Mouse (Mus musculus): ENCODE results near the gene Pfdn5.

Gene Pfdn5

GRCm38 (mm10) chr15:102370727-102371126 is 44.8 kb downstream of the Pfdn5 start:
- peak; percentile 34 for DNase-seq (ENCODE audit: extremely low spot score, low spot score)

- peak; percentile 81 for DNase-seq (ENCODE audit: extremely low spot score, low spot score)
These were observed 50.7 kb downstream of the Pfdn5 start for GRCm38 (mm10) chr15:102376453-102377162.

GRCm38 (mm10) chr15:102377163-102377543 is 51.2 kb downstream of the Pfdn5 start:
- DNase-seq (ENCODE audit: extremely low spot score, low spot score) = peak; percentile 87

GRCm38 (mm10) chr15:102377810-102378262 is 51.9 kb downstream of the Pfdn5 start:
- DNase-seq (ENCODE audit: extremely low spot score, low spot score) = peak; percentile 45

All from neural tube, embryonic 10.5 days (tissue).